Mouse (Mus musculus): ENCODE results near the gene Tmeff2. TPM values are rescaled to one million over a fixed set of nuclear protein-coding genes. Genes with fewer than 3 reads are reported as not detected.
"Not testable (repeated sequence)": the region's sequence is repeated elsewhere in the genome, so short reads cannot be mapped to it uniquely, and the experiment has no call there.

The Tmeff2 gene
- polyA plus RNA-seq (2015; fragmentation: Nextera tagmentation; extraction: Ambion mirVana) = 77.3 and 87.2 TPM in 2 replicates

GRCm38 (mm10) chr1:50900386-50900785 is at the start of gene Tmeff2:
Tmeff2 (plus strand) TSS chr1:50900647.
- H3K9ac ChIP-seq (ENCODE audit: low read depth, low read length); H3K4me1 ChIP-seq (ENCODE audit: control insufficient read depth, insufficient read depth, low read length): not testable (repeated sequence)
- WGBS = 87% methylated on average over 9 of the region's 9 CpGs

GRCm38 (mm10) chr1:50861515-50861914 is 38.9 kb upstream of the Tmeff2 start:
- H3K4me3 ChIP-seq (ENCODE audit: low read depth, low read length) = no peak overlapping the region
- no peaks in the 10 kb centered on the region for H3K9me3 ChIP-seq (replicated peaks; ENCODE audit: control insufficient read depth, low read length, poor library complexity, severe bottlenecking)
- no peak overlapping the region for H3K9ac ChIP-seq (ENCODE audit: low read depth, low read length)
- H3K4me1 ChIP-seq (ENCODE audit: control insufficient read depth, insufficient read depth, low read length) = no peaks in the 10 kb centered on the region
- no peak overlapping the region for H3K27ac ChIP-seq (ENCODE audit: low read length)
- no peaks in the 10 kb centered on the region for H3K36me3 ChIP-seq (ENCODE audit: control insufficient read depth, insufficient read depth, low read length)
- H3K4me2 ChIP-seq (ENCODE audit: low read length) = no peak overlapping the region
- no peaks in the 10 kb centered on the region for H3K27me3 ChIP-seq (ENCODE audit: control insufficient read depth, insufficient read depth, low read depth, low read length)
- ATAC-seq = no peak
- WGBS = 94% methylated on average over 2 of the region's 2 CpGs

More at GRCm38 (mm10) chr1:50900386-50900785, at the start of gene Tmeff2:
- H3K36me3 ChIP-seq (ENCODE audit: control insufficient read depth, insufficient read depth, low read length); ATAC-seq; H3K27me3 ChIP-seq (ENCODE audit: control insufficient read depth, insufficient read depth, low read depth, low read length); H3K9me3 ChIP-seq (replicated peaks; ENCODE audit: control insufficient read depth, low read length, poor library complexity, severe bottlenecking); H3K4me3 ChIP-seq (ENCODE audit: low read depth, low read length); H3K4me2 ChIP-seq (ENCODE audit: low read length); H3K27ac ChIP-seq (ENCODE audit: low read length): not testable (repeated sequence)

- no peaks in the 10 kb centered on the region; the same call in 1 of the 2 replicates for H3K4me1 ChIP-seq (ENCODE audit: control insufficient read depth, insufficient read depth, low read length)
- no peaks in the 10 kb centered on the region for H3K36me3 ChIP-seq (ENCODE audit: control insufficient read depth, insufficient read depth, low read length)
- no peak overlapping the region for H3K4me3 ChIP-seq (ENCODE audit: low read depth, low read length)
- ATAC-seq = no peak
- WGBS = 42% methylated on average over 6 of the region's 6 CpGs
- no peaks in the 10 kb centered on the region; the same call in 1 of the 2 replicates for H3K9me3 ChIP-seq (replicated peaks; ENCODE audit: control insufficient read depth, low read length, poor library complexity, severe bottlenecking)
- H3K27me3 ChIP-seq (ENCODE audit: control insufficient read depth, insufficient read depth, low read depth, low read length) = no peaks in the 10 kb centered on the region
- H3K4me2 ChIP-seq (ENCODE audit: low read length) = no peak overlapping the region
- H3K9ac ChIP-seq (ENCODE audit: low read depth, low read length) = no peak overlapping the region
- no peak overlapping the region for H3K27ac ChIP-seq (ENCODE audit: low read length)
These were observed 2.8 kb upstream of the Tmeff2 start for GRCm38 (mm10) chr1:50897696-50898095.

GRCm38 (mm10) chr1:50924838-50925355 is 24.4 kb downstream of the Tmeff2 start:
- 23% methylated on average over 5 of the region's 5 CpGs for WGBS
- peak overlapping the region; percentile 81 for H3K4me2 ChIP-seq (ENCODE audit: low read length)
- ATAC-seq = no peak
- peak overlapping the region; percentile 98 for H3K27ac ChIP-seq (ENCODE audit: low read length)
- H3K36me3 ChIP-seq (ENCODE audit: control insufficient read depth, insufficient read depth, low read length) = no peaks in the 10 kb centered on the region
- H3K4me3 ChIP-seq (ENCODE audit: low read depth, low read length) = peak overlapping the region; percentile 88
- H3K9ac ChIP-seq (ENCODE audit: low read depth, low read length) = peak overlapping the region; percentile 93
- no peaks in the 10 kb centered on the region for H3K4me1 ChIP-seq (ENCODE audit: control insufficient read depth, insufficient read depth, low read length)
- H3K27me3 ChIP-seq (ENCODE audit: control insufficient read depth, insufficient read depth, low read depth, low read length) = no peaks in the 10 kb centered on the region
- no peaks in the 10 kb centered on the region for H3K9me3 ChIP-seq (replicated peaks; ENCODE audit: control insufficient read depth, low read length, poor library complexity, severe bottlenecking)

GRCm38 (mm10) chr1:50925356-50925921 is 25.0 kb downstream of the Tmeff2 start:
- Histone ChIP-seq H3K27ac (ENCODE audit: low read length) (peak overlapping the region; percentile 98), H3K4me1 (ENCODE audit: control insufficient read depth, insufficient read depth, low read length) (peaks cover 1% of the 10 kb centered on the region), H3K36me3 (ENCODE audit: control insufficient read depth, insufficient read depth, low read length) (no peaks in the 10 kb centered on the region), H3K27me3 (ENCODE audit: control insufficient read depth, insufficient read depth, low read depth, low read length) (no peaks in the 10 kb centered on the region), H3K4me2 (ENCODE audit: low read length) (peak overlapping the region; percentile 81), H3K4me3 (ENCODE audit: low read depth, low read length) (peak overlapping the region; percentile 88), H3K9me3 (replicated peaks; ENCODE audit: control insufficient read depth, low read length, poor library complexity, severe bottlenecking) (no peaks in the 10 kb centered on the region), H3K9ac (ENCODE audit: low read depth, low read length) (peak overlapping the region; percentile 93)
- ATAC-seq = 0 out of 2 replicates have a peak, but pooled peaks have one; percentile 4
- 3% methylated on average over 13 of the region's 13 CpGs for WGBS

GRCm38 (mm10) chr1:50926374-50927060 is 26.1 kb downstream of the Tmeff2 start:
- Histone ChIP-seq H3K27me3 (ENCODE audit: control insufficient read depth, insufficient read depth, low read depth, low read length) (no peaks in the 10 kb centered on the region), H3K4me2 (ENCODE audit: low read length) (peak overlapping the region; percentile 81), H3K4me3 (ENCODE audit: low read depth, low read length) (peak overlapping the region; percentile 88), H3K9ac (ENCODE audit: low read depth, low read length) (peak overlapping the region; percentile 93), H3K27ac (ENCODE audit: low read length) (peak overlapping the region; percentile 98), H3K9me3 (replicated peaks; ENCODE audit: control insufficient read depth, low read length, poor library complexity, severe bottlenecking) (no peaks in the 10 kb centered on the region), H3K4me1 (ENCODE audit: control insufficient read depth, insufficient read depth, low read length) (peaks cover 4% of the 10 kb centered on the region), H3K36me3 (ENCODE audit: control insufficient read depth, insufficient read depth, low read length) (no peaks in the 10 kb centered on the region)
- under 1% methylated on average over 21 of the region's 23 CpGs for WGBS
- ATAC-seq = peak; percentile 72

GRCm38 (mm10) chr1:50927077-50927611 is 26.7 kb downstream of the Tmeff2 start:
- Histone ChIP-seq H3K27me3 (ENCODE audit: control insufficient read depth, insufficient read depth, low read depth, low read length) (no peaks in the 10 kb centered on the region), H3K27ac (ENCODE audit: low read length) (peak overlapping the region; percentile 98), H3K9me3 (replicated peaks; ENCODE audit: control insufficient read depth, low read length, poor library complexity, severe bottlenecking) (no peaks in the 10 kb centered on the region), H3K4me1 (ENCODE audit: control insufficient read depth, insufficient read depth, low read length) (peaks cover 4% of the 10 kb centered on the region), H3K4me2 (ENCODE audit: low read length) (peak overlapping the region; percentile 81), H3K4me3 (ENCODE audit: low read depth, low read length) (peak overlapping the region; percentile 88), H3K9ac (ENCODE audit: low read depth, low read length) (peak overlapping the region; percentile 93), H3K36me3 (ENCODE audit: control insufficient read depth, insufficient read depth, low read length) (no peaks in the 10 kb centered on the region)
- ATAC-seq = peak; percentile 96
- under 1% methylated on average over 37 of the region's 37 CpGs for WGBS

GRCm38 (mm10) chr1:50927679-50928187 is 27.3 kb downstream of the Tmeff2 start:
- Histone ChIP-seq H3K4me1 (ENCODE audit: control insufficient read depth, insufficient read depth, low read length) (peaks cover 4% of the 10 kb centered on the region), H3K27ac (ENCODE audit: low read length) (peak overlapping the region; percentile 98), H3K27me3 (ENCODE audit: control insufficient read depth, insufficient read depth, low read depth, low read length) (no peaks in the 10 kb centered on the region), H3K36me3 (ENCODE audit: control insufficient read depth, insufficient read depth, low read length) (no peaks in the 10 kb centered on the region), H3K9ac (ENCODE audit: low read depth, low read length) (peak overlapping the region; percentile 93), H3K9me3 (replicated peaks; ENCODE audit: control insufficient read depth, low read length, poor library complexity, severe bottlenecking) (no peaks in the 10 kb centered on the region), H3K4me2 (ENCODE audit: low read length) (peak overlapping the region; percentile 81), H3K4me3 (ENCODE audit: low read depth, low read length) (peak overlapping the region; percentile 88)
- peak; percentile 40 for ATAC-seq
- under 1% methylated on average over 35 of the region's 35 CpGs for whole genome bisulfite sequencing

Measured in midbrain, embryonic 16.5 days (tissue).